Mouse (Mus musculus) lung, postnatal 0 days (tissue): ENCODE data around the gene Ppp2r5d.

Experiments
- CTCF ChIP-seq: IDR thresholded peaks from 2 replicates; pipeline ENCODE4 v1.5.1; 2016; ENCODE audit warnings: antibody characterized with exemption, mild to moderate bottlenecking
- EP300 ChIP-seq: IDR thresholded peaks from 2 replicates; pipeline ENCODE4 v1.6.1; 2016; ENCODE audit warnings: antibody characterized with exemption, mild to moderate bottlenecking, control low read depth

GRCm38 (mm10) chr17:46747234-46747633 is 42.3 kb upstream of the Ppp2r5d start:
- TF ChIP-seq CTCF (no peak), EP300 (no peak)
